Mouse (Mus musculus) brain, embryonic 18.5 days (tissue): Measurements from ENCODE around the gene 4930430F08Rik.
A peak's percentile ranks its signal among the peaks of the same experiment; 100 is the strongest.
"Not testable (repeated sequence)": the region's sequence is repeated elsewhere in the genome, so short reads cannot be mapped to it uniquely, and the experiment has no call there.

Experiments
- DNase-seq: peaks from one replicate; pipeline ENCODE4 v3.0.0-alpha.2; 2012; ENCODE audit warnings: low read depth, low spot score

Gene 4930430F08Rik

DNA sequence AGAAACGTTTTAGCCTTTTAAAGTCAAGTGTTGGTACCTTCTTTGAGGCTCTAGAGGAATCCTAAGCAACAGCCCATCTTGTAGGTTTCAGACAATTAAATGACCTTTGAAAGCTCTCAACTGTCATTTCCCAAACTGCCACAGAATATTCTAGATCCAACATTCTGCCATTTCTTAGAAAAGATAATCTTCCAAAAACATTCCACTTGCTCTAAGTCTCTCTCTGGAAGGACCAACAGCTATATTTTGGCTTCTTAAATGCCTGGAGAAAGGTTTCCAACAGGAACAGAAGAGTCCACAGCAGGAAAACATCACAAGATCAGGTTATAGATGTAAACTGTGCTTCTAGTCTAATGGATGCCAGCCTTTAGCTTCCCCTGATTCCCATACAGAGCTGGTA, at the start of gene 4930430F08Rik, which contains the start of gene 1700017N19Rik:
4930430F08Rik (minus strand) TSS at position 101 of the 400 bp plus-strand sequence.
1700017N19Rik (plus strand) TSS at position 162 of the 400 bp plus-strand sequence.
- no peak for DNase-seq

DNA sequence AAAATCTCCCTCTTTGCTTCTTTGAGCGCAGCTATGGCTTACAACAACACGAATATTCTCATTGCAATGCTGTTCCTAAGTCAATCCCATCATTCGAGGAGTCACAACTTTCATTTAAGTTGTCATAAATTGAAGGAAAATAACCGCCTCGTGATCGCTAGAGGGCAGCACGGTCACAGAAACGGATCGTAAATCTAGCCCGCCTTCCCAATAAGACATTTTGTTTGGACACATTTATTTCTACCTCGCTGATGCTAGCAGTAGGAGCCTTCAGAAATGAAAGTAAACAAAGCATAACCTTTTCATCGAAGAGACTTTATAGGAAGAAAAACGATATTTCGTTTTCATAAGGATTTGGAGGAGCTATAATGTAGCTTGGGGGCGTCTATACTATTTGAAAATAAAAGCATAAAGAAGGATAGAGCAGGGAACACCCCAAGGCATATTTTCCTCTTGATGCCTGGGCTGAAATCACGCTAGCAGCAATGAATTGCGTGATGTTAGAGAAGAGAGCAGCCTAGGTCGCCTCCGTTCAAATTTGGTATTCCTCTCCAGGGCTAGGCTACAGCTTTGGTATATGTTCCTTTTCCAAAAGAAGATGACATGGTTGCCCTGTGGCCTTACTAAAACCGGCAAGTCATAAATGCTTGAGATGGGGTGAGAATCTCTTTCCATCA, 39.7 kb upstream of the 4930430F08Rik start:
- DNase-seq: peak; percentile 64

- DNase-seq: no peak
Measured at GRCm38 (mm10) chr10:100622494-100622893, 32.3 kb upstream of the 4930430F08Rik start.

GRCm38 (mm10) chr10:100620040-100620439, 29.8 kb upstream of the 4930430F08Rik start:
- DNase-seq: no peak

GRCm38 (mm10) chr10:100619474-100619873, 29.3 kb upstream of the 4930430F08Rik start:
- no peak for DNase-seq

DNA sequence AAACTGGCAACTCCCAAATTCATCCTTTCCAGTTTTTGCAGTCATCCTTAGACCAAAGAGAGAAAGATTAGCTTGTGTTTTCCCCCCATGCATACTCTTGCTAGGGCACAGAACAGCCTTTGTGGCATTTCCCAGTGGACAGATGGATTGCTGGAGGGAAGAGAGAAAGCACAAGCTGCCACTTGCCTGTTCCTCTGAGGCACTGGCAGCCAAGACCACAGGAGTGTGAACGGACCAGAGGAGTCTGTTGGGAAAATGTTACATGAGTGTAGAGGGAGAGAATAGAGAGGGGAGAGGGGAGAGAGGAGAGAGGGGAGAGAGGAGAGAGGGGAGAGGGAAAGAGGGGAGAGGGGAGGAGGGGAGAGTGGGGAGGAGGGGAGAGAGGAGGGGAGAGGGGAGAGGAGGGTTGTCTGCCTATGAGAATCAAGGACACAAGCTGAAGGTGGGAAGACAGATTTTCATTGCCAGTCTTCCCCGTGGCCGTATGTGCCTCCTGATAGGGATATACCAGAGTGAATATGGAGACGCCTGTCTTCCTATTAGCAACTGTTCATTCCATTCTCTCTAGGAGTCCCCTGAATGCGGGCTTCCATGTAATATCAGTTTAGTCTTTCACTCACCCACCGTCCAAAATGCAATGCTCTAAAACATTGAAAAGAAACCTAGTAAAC, 27.1 kb upstream of the 4930430F08Rik start:
- DNase-seq: no peak

GRCm38 (mm10) chr10:100604254-100604653, 14.0 kb upstream of the 4930430F08Rik start:
- DNase-seq: no peak

DNA sequence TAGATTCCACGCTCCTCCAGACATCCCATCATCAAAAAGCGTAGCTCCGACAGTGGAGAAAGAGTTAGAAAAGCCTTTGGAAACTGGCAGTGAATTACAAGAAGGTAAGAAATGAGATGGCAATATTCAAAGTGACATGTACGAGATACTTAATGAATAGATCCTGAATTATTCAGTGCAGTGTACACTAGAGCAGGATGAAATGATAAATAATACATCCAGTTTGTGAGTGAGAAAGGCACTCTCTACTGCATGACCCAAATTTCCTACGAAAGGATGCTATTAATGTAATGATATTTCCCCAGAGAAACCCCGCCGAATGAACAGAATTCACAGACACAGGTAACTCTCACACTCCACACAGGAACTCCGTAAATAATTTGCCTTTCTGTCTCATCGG, 13.3 kb upstream of the 4930430F08Rik start:
- no peak for DNase-seq

GRCm38 (mm10) chr10:100598339-100598738, 8.1 kb upstream of the 4930430F08Rik start:
- DNase-seq: no peak

DNA sequence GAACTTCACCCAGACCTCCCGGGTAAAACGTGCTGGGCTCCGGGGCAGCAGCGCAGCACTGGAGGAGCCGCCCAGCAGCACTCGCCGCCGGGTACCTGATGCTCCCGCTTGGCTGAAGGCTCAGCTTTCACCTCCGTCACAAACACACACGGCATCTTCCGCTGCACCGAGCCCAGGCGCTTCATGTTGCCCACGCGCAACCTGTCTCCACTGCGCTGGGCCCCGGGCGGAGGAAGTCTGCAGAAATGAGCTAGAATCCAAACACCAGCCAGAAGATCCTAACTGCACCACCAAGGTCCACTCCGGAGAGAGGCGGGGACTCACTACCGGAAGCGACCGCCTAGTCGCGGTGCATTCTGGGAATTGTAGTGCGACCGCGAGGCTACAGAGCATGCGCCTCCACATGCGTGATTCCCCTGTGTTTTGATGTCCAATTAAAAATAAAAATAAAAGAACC, 1.3 kb downstream of the 4930430F08Rik start:
- peak; percentile 84 for DNase-seq

- DNase-seq: no peak
Measured at GRCm38 (mm10) chr10:100588524-100588923, 1.7 kb downstream of the 4930430F08Rik start.

DNA sequence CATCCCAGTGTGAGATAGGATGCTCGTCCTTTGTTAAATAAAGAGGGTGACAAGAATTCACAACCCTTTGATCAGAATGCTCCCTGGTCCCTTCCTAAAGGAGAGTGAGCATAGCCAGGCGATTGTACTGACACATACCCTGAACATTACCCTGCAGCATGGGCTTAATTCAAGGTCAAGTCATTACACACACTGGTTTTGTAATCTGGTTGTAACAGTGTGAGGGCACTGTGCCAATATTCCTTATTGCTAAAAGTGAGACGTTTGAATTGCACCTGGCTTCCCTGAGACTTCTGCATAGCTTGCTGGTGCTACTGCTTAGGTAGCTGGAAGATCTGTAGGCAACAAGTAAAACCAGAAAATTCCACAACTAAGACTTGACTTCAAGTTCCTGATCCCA, 6.0 kb downstream of the 4930430F08Rik start:
- no peak for DNase-seq

DNA sequence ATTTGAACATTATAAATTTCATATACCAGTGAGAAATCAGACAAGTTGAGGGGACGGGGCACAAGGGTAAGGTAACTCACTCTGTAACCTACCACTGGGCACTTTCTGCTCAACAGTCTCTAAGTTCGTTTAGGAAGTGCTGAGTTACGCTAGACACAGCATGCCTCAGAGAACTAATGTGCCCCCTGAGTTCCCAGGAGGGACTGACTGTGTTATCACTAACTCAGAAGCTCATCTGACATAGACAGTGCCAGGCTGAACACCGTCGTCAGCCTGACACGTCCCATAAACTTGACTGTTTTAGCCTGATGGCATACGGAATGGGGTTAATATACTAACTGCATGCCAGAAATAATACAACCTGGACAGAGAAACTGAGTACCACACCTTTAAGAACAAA, 14.9 kb downstream of the 4930430F08Rik start:
- DNase-seq: no peak

DNA sequence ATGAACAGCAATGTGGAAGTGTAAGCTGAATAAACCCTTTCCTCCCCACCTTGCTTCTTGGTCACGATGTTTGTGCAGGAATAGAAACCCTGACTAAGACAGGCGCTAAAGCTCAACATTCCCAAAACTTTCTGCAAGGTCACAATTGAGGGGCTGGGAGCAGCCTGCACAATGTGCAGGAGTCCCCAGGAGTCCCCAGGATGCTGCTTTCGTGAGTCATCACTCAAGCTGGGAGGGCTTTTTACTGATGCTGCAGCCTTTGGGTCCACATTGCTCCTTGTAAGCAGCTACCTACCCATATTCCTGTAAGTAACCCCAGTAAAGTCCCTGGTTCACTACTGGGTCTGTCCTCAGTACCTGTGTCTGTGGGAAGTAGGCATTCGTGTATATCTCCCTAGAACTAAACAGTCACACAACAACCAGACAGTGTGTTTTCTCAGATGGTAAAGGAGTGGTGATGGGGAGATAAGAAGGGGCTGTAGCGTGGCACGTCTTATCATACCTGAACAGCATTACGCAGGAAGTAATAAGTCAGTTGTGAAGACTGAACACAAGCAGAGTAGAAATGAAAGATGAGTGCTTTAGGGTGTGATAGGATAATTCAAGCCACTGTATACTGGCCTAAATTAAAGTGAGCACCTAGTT, 15.6 kb downstream of the 4930430F08Rik start:
- no peak for DNase-seq

DNA sequence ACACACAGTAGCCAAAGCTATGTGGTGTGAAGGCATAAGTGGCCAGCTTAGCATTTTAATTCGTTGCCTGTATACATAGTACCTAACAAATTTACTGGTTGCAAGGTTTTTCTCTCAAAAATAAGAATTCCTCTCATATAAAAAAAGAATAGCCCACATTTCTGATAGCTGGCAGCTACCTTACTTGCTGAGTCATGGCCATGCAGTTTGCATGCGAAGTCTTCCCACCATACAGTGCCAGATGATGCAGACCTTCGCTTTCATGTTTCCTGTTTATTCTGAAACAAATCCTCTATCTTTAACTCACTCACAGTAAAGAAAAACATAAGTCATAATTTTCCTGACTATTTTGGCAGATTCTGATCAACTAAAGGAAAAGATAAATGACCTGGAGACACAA, 18.5 kb downstream of the 4930430F08Rik start:
- no peak for DNase-seq

DNA sequence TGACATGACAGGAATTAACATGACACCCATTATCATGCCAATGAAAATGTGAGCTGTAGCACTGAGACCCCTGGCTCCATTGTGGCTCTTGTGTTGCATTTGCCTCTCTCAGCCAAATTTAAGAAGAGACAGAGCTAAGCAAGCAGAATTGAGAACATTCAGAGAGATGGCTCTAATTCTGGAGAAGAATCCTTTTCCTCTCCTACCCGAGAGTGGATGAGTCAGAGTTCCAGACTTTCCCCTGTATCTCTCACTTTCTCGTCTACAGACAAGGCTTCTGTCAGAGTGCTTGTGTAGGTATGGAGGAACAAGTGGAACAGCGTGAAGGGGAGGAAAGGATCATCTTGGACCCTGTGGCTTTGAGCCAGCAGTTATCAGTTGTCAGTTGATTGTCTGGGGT, 26.1 kb downstream of the 4930430F08Rik start:
- no peak for DNase-seq

DNA sequence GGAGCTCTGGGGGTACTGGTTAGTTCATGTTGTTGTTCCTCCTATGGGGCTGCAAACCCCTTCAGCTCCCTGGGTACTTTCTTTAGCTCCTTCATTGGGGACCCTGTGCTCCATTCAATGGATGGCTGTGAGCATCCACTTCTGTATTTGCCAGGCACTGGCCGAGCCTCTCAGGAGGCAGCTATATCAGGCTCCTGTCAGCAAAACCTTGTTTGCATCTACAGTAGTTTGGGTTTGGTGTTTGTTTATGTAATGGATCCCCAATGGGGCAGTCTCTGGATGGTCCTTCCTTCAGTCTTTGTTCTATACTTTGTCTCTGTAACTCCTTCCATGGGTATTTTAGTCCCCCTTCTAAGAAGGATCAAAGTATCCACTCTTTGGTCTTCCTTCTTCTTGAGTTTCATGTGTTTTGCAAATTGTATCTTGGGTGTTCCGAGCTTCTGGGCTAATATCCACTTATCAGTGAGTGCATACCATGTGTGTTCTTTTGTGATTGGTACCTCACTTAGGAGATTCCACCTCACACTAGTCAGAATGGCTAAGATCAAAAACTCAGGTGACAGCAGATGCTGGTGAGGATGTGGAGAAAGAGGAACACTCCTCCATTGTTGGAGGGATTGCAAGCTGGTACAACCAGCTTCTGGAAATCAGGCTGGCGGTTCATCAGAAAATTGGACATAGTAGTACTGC, 29.9 kb downstream of the 4930430F08Rik start:
- DNase-seq: not testable (repeated sequence)

DNA sequence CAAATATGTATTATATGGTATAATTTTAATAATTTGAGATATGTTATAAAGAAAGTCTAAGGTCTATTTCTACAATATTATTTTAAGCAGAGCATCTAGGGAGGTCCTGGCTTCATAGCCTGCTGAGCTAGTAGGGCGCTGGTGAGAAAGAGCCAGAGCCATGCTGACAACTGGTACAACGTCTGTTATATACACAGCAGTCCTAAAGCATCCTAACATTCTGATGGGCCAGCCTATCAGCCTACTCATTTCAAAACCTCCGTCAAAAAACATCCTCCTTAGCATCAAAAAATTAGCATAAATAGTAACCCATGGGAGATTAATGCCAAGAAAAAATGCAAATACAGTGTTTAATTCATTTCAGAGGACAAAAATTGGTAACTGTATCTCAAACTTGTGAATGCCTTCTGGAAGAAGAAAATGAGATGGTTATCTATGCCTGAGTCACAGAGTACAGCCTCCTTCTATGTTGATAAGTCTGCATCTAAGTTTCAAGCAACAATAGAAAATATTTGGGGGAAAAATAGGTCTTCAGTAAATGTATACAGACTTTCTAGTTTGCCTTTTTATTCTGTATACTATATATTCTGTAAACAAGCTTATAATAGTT, 33.6 kb downstream of the 4930430F08Rik start:
- DNase-seq: peak; percentile 2

GRCm38 (mm10) chr10:100524499-100525390, 65.5 kb downstream of the 4930430F08Rik start:
- no peak for DNase-seq

DNA sequence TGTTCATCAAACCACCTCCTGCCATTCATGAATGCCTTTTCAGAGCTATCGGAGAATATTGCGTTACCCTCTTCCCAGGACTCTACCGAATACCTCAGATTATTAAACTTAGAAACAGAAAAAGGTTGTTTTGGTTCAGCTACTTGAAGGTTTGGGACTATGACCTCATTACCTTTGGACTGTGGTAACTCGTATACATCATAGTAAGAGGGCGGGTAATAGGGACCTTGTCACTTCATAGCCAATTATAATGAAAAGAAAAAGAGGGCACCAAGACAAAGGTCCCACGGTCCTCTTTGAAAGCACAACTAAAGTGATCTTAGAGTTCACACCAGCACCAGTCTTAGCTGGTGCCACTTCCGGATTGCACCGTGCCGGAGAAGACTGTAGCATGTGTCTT, 67.9 kb downstream of the 4930430F08Rik start:
- no peak for DNase-seq
